Mouse (Mus musculus) adrenal gland, adult 2 months (tissue): ENCODE measurements around the gene Rnf208. TPM values are rescaled to one million over a fixed set of nuclear protein-coding genes. Genes with fewer than 3 reads are reported as not detected.
A peak's percentile ranks its signal among the peaks of the same experiment; 100 is the strongest.
"Not testable (repeated sequence)": the region's sequence is repeated elsewhere in the genome, so short reads cannot be mapped to it uniquely, and the experiment has no call there.

Experiments
- DNase-seq: peaks from one replicate; pipeline ENCODE4 v3.0.0; 2021
- polyA plus RNA-seq: library from polyadenylated mRNA; depleted of rRNA; stranded (reverse); fragments of >200 nt; gene quantifications from 2 replicates; pipeline ENCODE4 v1.2.3, GENCODE M21; 2012
- total RNA-seq, 2 experiments: library from RNA; stranded (reverse); gene quantifications; 2 replicates each; pipeline ENCODE4 v1.2.3; 2021

The Rnf208 gene
- total and polyA plus RNA-seq, 3 experiments, result 6.7 to 25.8 (median 8.5) TPM

GRCm38 (mm10) chr2:25246183-25247072 is 4.4 kb downstream of the Rnf208 start, which contains the start of gene AL732309.1:
TSS of gene AL732309.1 (minus strand) at chr2:25246863.
- no peak for DNase-seq

GRCm38 (mm10) chr2:25252331-25252730 is 10.3 kb downstream of the Rnf208 start:
- no peak for DNase-seq

GRCm38 (mm10) chr2:25255284-25255779 is 13.3 kb downstream of the Rnf208 start, which contains the start of gene Tmem203:
TSS of gene Tmem203 (plus strand) at chr2:25255439.
- DNase-seq, result peak; percentile 92

GRCm38 (mm10) chr2:25256443-25257109 is 14.5 kb downstream of the Rnf208 start:
- not testable (repeated sequence) for DNase-seq

GRCm38 (mm10) chr2:25257250-25257649 is 15.2 kb downstream of the Rnf208 start:
- DNase-seq, result not testable (repeated sequence)

- DNase-seq, result no peak
Measured at GRCm38 (mm10) chr2:25258887-25259286, 16.8 kb downstream of the Rnf208 start.

GRCm38 (mm10) chr2:25261870-25262269 is 19.8 kb downstream of the Rnf208 start:
- DNase-seq, result no peak

GRCm38 (mm10) chr2:25262291-25262767 is 20.3 kb downstream of the Rnf208 start, which contains the start of gene Tprn:
TSS of gene Tprn (plus strand) at chr2:25262618.
- peak; percentile 98 for DNase-seq

- DNase-seq, result peak; percentile 70
Measured at GRCm38 (mm10) chr2:25262795-25263622, 21.0 kb downstream of the Rnf208 start.

GRCm38 (mm10) chr2:25263623-25264285 is 21.7 kb downstream of the Rnf208 start:
- DNase-seq, result no peak

GRCm38 (mm10) chr2:25264286-25264660 is 22.2 kb downstream of the Rnf208 start:
- no peak for DNase-seq

- no peak for DNase-seq
Measured at GRCm38 (mm10) chr2:25264851-25265250, 22.8 kb downstream of the Rnf208 start.

- DNase-seq, result no peak
Measured at GRCm38 (mm10) chr2:25265897-25266656, 24.0 kb downstream of the Rnf208 start.

GRCm38 (mm10) chr2:25266720-25267119 is 24.7 kb downstream of the Rnf208 start:
- peak; percentile 24 for DNase-seq

GRCm38 (mm10) chr2:25267241-25267640 is 25.2 kb downstream of the Rnf208 start:
- no peak for DNase-seq

GRCm38 (mm10) chr2:25267746-25268309 is 25.8 kb downstream of the Rnf208 start:
- no peak for DNase-seq

- peak; percentile 98 for DNase-seq
Measured at GRCm38 (mm10) chr2:25271827-25272511, 29.9 kb downstream of the Rnf208 start, which contains the start of the genes Ssna1 and Anapc2. TSS of gene Ssna1 (minus strand) at chr2:25272438. TSS of gene Anapc2 (plus strand) at chr2:25272478.

GRCm38 (mm10) chr2:25272515-25272914 is 30.5 kb downstream of the Rnf208 start:
- no peak for DNase-seq

- no peak for DNase-seq
Measured at GRCm38 (mm10) chr2:25273010-25273409, 31.0 kb downstream of the Rnf208 start.
